Mouse (Mus musculus) lung, postnatal 0 days (tissue): ENCODE measurements at regions not wholly inside any gene's neighbourhood (a gene's known extent, or its start where the extent isn't known, plus 50 kb on each side); places are given as distances from the start of the nearest gene placed in this dataset.

Experiments used
- CTCF ChIP-seq: IDR thresholded peaks from 2 replicates; pipeline ENCODE4 v1.5.1; 2016; ENCODE audit warnings: antibody characterized with exemption, mild to moderate bottlenecking
- EP300 ChIP-seq: IDR thresholded peaks from 2 replicates; pipeline ENCODE4 v1.6.1; 2016; ENCODE audit warnings: antibody characterized with exemption, mild to moderate bottlenecking, control low read depth

GRCm38 (mm10) chr12:74825664-74826063, 351.5 kb downstream of the Kcnh5 start:
- TF ChIP-seq CTCF (no peak), EP300 (no peak)
